Mouse (Mus musculus) Patski (cell line): ENCODE data around the gene Atf5. TPM values are rescaled to one million over a fixed set of nuclear protein-coding genes. Genes with fewer than 3 reads are reported as not detected.
A peak's percentile ranks its signal among the peaks of the same experiment; 100 is the strongest.

Experiments used
- ATAC-seq: fragments of 100-300 bp; one replicate; pipeline ENCODE4 v1.8.0; 2021
- CTCF ChIA-PET: fragments of 350-600 bp; sonication (Branson Sonifier 250); formaldehyde crosslinking; loops from one replicate; lab custom pipeline; 2022; ENCODE audit warnings: inconsistent platforms; lab: Charles Lee
- POLR2A ChIA-PET: fragments of 350-600 bp; sonication (Branson Sonifier 250); formaldehyde crosslinking; loops from one replicate; lab custom pipeline; 2022; ENCODE audit warnings: antibody characterized with exemption, inconsistent platforms; lab: Charles Lee
- DNase-seq: peaks from one replicate; pipeline ENCODE4 v3.0.0-alpha.2; 2011; ENCODE audit warnings: low read depth, low spot score
- H3K27me3 ChIP-seq: fragments of 371-371 bp; one replicate; pipeline ENCODE4 v1.5.1; 2021
- CTCF ChIP-seq: fragments of 100-300 bp; IDR thresholded peaks from one replicate; pipeline ENCODE4 v1.5.1; 2021
- in situ Hi-C: fragments of 300-500 bp; cut with MboI; formaldehyde crosslinking; loops from 3 replicates; pipeline ENCODE4 v1.11.1; 2018; ENCODE audit warnings: low pct_unique_long_range_greater_than_20kb, mixed read lengths
- polyA plus RNA-seq: library from polyadenylated mRNA; unstranded; gene quantifications from one replicate; pipeline ENCODE4 v1.2.3, GENCODE M21; 2021

Gene Atf5
- polyA plus RNA-seq, 1 experiment from 2014 or later: 76.6 TPM

DNA sequence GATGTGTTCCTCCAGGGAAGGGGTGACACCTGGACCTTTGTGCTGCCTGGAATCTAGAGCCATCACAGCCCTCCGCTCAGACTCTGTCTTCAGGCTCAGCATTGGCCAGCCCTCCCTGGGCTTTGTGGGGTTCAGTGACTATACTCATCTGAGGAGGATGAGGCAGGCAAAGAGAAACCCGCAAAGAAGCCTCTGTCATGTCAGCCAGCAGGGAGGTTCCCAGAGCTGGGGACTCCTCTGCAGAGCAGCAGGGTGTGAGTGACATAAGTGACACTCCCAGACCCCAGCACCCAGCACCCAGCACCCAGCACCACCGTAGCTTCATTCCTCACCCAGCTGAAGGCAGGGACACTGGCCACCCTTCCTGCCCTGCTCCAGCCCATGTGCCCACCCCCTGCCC lies 26.9 kb downstream of the Atf5 start:
- no peak for DNase-seq
- in situ Hi-C loops: no loop called here
- POLR2A ChIA-PET: interaction anchor here (0.6 kb wide), 1 partner anchor 208 kb away, joined by 3 read pairs; no protein-coding TSS in a partner anchor
- ATAC-seq: no peak
- CTCF ChIA-PET: no interaction called here
- TF ChIP-seq CTCF: no peak
- H3K27me3 ChIP-seq: peaks cover 4% of the 10 kb centered on the region

- in situ Hi-C loops: no loop called here
- TF ChIP-seq CTCF: no peak
- no peaks in the 10 kb centered on the region for H3K27me3 ChIP-seq
- DNase-seq (no peak), ATAC-seq (no peak)
- ChIA-PET CTCF (no interaction called here), POLR2A (no interaction called here)
Measured at GRCm38 (mm10) chr7:44780101-44780500, 36.4 kb downstream of the Atf5 start.

DNA sequence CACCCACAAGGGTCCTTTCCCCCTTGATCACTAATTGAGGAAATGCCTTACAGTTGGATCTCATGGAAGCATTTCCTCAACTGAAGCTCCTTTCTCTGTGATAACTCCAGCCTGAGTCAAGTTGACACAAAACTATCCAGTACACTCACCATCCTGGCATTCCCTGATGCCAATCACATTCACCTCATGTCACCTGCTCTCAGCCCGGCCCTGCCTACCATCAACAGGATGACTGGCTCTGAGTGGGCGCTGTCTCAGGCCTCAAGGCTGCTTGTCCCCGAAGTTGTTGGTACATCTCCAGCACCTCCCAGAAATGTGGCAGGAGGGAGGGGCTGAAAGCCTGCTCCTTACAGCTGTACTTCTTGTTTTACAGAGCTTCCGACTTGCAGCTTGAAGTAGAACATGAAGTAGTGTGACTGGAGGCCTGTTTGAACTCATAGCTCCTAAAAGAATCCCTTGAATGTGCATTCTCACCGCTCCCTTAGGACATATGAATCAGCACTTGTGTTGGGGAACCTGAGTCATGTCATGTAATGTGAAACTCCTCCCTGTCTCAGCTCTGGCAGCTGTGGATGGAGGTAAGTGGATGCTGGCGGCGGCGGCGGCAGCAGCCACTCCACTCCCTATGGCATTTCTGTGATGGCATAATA lies 39.5 kb downstream of the Atf5 start:
- ATAC-seq (no peak), DNase-seq (no peak)
- in situ Hi-C loops: no loop called here
- no peaks in the 10 kb centered on the region for H3K27me3 ChIP-seq
- ChIA-PET CTCF (no interaction called here), POLR2A (no interaction called here)
- TF ChIP-seq CTCF: no peak

- no peak for ATAC-seq
- no peak for TF ChIP-seq CTCF
- in situ Hi-C loops: no loop called here
- ChIA-PET CTCF (no interaction called here), POLR2A (no interaction called here)
- H3K27me3 ChIP-seq: no peaks in the 10 kb centered on the region
- DNase-seq: no peak
Measured at GRCm38 (mm10) chr7:44772591-44773204, 43.8 kb downstream of the Atf5 start.

GRCm38 (mm10) chr7:44770046-44770578 lies 46.3 kb downstream of the Atf5 start:
- in situ Hi-C loops: no loop called here
- no peaks in the 10 kb centered on the region for H3K27me3 ChIP-seq
- ChIA-PET POLR2A (no interaction called here), CTCF (no interaction called here)
- TF ChIP-seq CTCF: no peak
- ATAC-seq: no peak
- DNase-seq: peak; percentile 27

DNA sequence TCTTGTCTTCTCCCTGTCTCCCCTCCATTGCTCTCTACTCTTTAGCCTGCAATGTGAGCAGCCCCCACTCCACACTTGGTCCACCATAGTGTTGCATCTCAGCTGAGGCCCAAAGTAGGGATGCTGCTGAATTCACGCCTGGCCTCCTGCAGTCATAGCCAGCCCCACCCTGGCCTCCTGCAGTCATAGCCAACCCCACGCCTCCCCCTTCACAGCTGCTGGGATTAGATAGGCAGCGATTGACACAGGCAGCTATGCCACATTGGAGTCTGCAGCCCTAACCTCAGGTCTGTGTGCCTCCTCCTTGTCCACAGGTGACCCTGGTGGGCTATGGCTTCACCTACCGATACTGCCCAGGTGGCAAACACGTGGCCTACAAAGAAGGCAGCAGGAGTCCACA lies 48.3 kb downstream of the Atf5 start:
- ATAC-seq: no peak
- in situ Hi-C loops: no loop called here
- no peak for TF ChIP-seq CTCF
- no peak for DNase-seq
- ChIA-PET POLR2A (no interaction called here), CTCF (interaction anchor here (1.7 kb wide), 1 partner anchor 12 kb away, joined by 4 read pairs; no protein-coding TSS in a partner anchor)
- no peaks in the 10 kb centered on the region for H3K27me3 ChIP-seq

Other genes starting within 250 kb of the Atf5 start
- 2.7 TPM for gene Napsa, start 244.3 kb downstream of the Atf5 start, polyA plus RNA-seq
- 0.18 TPM for gene Kcnc3, start 226.0 kb downstream of the Atf5 start, polyA plus RNA-seq
- 0.31 TPM for gene Myh14, start 145.8 kb downstream of the Atf5 start, polyA plus RNA-seq
- gene Izumo2, start 107.9 kb downstream of the Atf5 start, polyA plus RNA-seq: not detected
- gene Vrk3, start 68.2 kb downstream of the Atf5 start, polyA plus RNA-seq: 51.5 TPM
- 1.8 TPM for gene Zfp473, start 65.6 kb downstream of the Atf5 start, polyA plus RNA-seq
- 48.7 TPM for gene Nup62, start 570 bp downstream of the Atf5 start, polyA plus RNA-seq
- 2.2 TPM for gene Il4i1, start 271 bp downstream of the Atf5 start, polyA plus RNA-seq
- 99.9 TPM for gene Akt1s1, start 32.3 kb upstream of the Atf5 start, polyA plus RNA-seq
- gene Tbc1d17, start 32.4 kb upstream of the Atf5 start, polyA plus RNA-seq: 59.1 TPM
- 43.2 TPM for gene Pnkp, start 40.5 kb upstream of the Atf5 start, polyA plus RNA-seq
- gene Ptov1, start 53.1 kb upstream of the Atf5 start, polyA plus RNA-seq: 308 TPM
- gene Med25, start 76.1 kb upstream of the Atf5 start, polyA plus RNA-seq: 96.8 TPM
- 16.9 TPM for gene Fuz, start 79.4 kb upstream of the Atf5 start, polyA plus RNA-seq
- 104 TPM for gene Ap2a1, start 112.8 kb upstream of the Atf5 start, polyA plus RNA-seq
- gene Tsks, start 126.5 kb upstream of the Atf5 start, polyA plus RNA-seq: 0.06 TPM
- gene Cpt1c, start 158.2 kb upstream of the Atf5 start, polyA plus RNA-seq: 22.1 TPM
- 514 TPM for gene Prmt1, start 169.9 kb upstream of the Atf5 start, polyA plus RNA-seq
- 108 TPM for gene Irf3, start 181.0 kb upstream of the Atf5 start, polyA plus RNA-seq
- gene Bcl2l12, start 182.1 kb upstream of the Atf5 start, polyA plus RNA-seq: 19.9 TPM
- 80.3 TPM for gene Scaf1, start 199.7 kb upstream of the Atf5 start, polyA plus RNA-seq
- 78.9 TPM for gene Rras, start 201.3 kb upstream of the Atf5 start, polyA plus RNA-seq
- gene Prr12, start 236.2 kb upstream of the Atf5 start, polyA plus RNA-seq: 35.8 TPM
- 77.4 TPM for gene Nosip, start 245.8 kb upstream of the Atf5 start, polyA plus RNA-seq
- 38.6 TPM for gene Prrg2, start 246.0 kb upstream of the Atf5 start, polyA plus RNA-seq